Mouse (Mus musculus) spleen, adult 2 months (tissue): ENCODE measurements around the gene C1qtnf5. TPM values are rescaled to one million over a fixed set of nuclear protein-coding genes. Genes with fewer than 3 reads are reported as not detected.

ENCODE experiments used
- DNase-seq, 2 experiments: peaks; one replicate each; pipeline versions ENCODE4 v3.0.0 to v3.0.0-alpha.2; 2012 to 2021; ENCODE audit warnings: low spot score in 2 of 2, low read depth in 1 of 2
- H3K27ac ChIP-seq: fragments of 200-500 bp; 2 replicates; pipeline ENCODE4 v1.5.1; 2012; ENCODE audit warnings: low read length, inconsistent platforms; ENCODE audit not compliant: insufficient read depth
- H3K27me3 ChIP-seq: fragments of 200-500 bp; 2 replicates; pipeline ENCODE4 v1.6.1; 2012; ENCODE audit warnings: mild to moderate bottlenecking, moderate library complexity, low read length, inconsistent platforms; ENCODE audit not compliant: control insufficient read depth, insufficient read depth
- H3K36me3 ChIP-seq: fragments of 200-500 bp; 2 replicates; pipeline ENCODE4 v1.6.1; 2012; ENCODE audit warnings: mild to moderate bottlenecking, low read length, inconsistent platforms; ENCODE audit not compliant: control insufficient read depth, insufficient read depth
- H3K4me1 ChIP-seq: fragments of 200-500 bp; 2 replicates; pipeline ENCODE4 v1.6.1; 2011; ENCODE audit warnings: inconsistent platforms; ENCODE audit not compliant: control insufficient read depth, insufficient read depth, insufficient read length
- H3K4me3 ChIP-seq: fragments of 200-500 bp; 2 replicates; pipeline ENCODE4 v1.5.1; 2011; ENCODE audit warnings: mild to moderate bottlenecking, inconsistent platforms; ENCODE audit not compliant: insufficient read depth, insufficient read length; ENCODE audit errors: extremely low read depth
- CTCF ChIP-seq: fragments of 200-500 bp; IDR thresholded peaks from 2 replicates; pipeline ENCODE4 v1.5.1; 2011; ENCODE audit warnings: mild to moderate bottlenecking, inconsistent platforms; ENCODE audit not compliant: insufficient read depth, insufficient read length, insufficient replicate concordance; ENCODE audit errors: extremely low read depth
- POLR2A ChIP-seq: fragments of 200-500 bp; IDR thresholded peaks from 2 replicates; pipeline ENCODE4 v1.6.1; 2011; ENCODE audit warnings: low read depth, low read length, inconsistent platforms
- WGBS: fragments of 180-500 bp; shearing (Covaris S2); methylation state at CpG from one replicate; pipeline ENCODE4 v1.1.7; 2018; 5-methylcytosine and 5-hydroxymethylcytosine counted together
- polyA plus RNA-seq: library from polyadenylated mRNA; depleted of rRNA; stranded (reverse); fragments of >200 nt; gene quantifications from 2 replicates; pipeline ENCODE4 v1.2.3, GENCODE M21; 2012

C1qtnf5 gene
- polyA plus RNA-seq, 1 experiment: 8.2 TPM

DNA sequence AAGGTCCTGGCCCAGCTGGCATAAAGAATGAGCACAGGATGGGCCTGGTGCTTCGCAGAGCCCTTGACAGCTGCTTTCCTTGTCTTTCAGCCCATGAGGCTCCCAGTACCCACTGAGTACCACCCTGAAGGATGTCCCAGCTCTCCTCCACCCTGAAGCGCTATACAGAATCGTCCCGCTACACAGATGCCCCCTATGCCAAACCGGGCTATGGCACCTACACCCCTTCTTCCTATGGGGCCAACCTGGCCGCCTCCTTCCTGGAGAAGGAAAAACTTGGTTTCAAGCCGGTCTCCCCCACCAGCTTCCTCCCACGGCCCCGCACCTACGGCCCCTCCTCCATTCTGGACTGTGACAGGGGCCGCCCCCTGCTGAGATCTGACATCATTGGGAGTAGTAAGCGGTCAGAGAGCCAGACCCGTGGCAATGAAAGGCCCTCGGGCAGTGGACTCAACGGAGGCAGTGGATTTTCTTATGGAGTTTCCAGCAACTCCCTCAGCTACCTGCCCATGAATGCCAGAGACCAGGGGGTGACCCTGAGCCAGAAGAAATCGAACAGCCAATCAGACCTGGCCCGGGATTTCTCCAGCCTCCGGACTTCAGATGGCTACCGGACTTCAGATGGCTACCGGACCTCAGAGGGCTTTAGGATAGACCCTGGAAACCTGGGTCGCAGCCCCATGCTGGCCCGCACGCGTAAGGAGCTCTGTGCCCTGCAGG is 31.6 kb upstream of the C1qtnf5 start:
- no peak for DNase-seq
- TF ChIP-seq POLR2A (no peak), CTCF (no peak)
- Histone ChIP-seq H3K27me3 (no peaks in the 10 kb centered on the region), H3K4me1 (no peaks in the 10 kb centered on the region), H3K36me3 (no peaks in the 10 kb centered on the region), H3K27ac (no peak overlapping the region), H3K4me3 (no peak overlapping the region)
- WGBS: 88% methylated on average over 24 of the region's 24 CpGs

DNA sequence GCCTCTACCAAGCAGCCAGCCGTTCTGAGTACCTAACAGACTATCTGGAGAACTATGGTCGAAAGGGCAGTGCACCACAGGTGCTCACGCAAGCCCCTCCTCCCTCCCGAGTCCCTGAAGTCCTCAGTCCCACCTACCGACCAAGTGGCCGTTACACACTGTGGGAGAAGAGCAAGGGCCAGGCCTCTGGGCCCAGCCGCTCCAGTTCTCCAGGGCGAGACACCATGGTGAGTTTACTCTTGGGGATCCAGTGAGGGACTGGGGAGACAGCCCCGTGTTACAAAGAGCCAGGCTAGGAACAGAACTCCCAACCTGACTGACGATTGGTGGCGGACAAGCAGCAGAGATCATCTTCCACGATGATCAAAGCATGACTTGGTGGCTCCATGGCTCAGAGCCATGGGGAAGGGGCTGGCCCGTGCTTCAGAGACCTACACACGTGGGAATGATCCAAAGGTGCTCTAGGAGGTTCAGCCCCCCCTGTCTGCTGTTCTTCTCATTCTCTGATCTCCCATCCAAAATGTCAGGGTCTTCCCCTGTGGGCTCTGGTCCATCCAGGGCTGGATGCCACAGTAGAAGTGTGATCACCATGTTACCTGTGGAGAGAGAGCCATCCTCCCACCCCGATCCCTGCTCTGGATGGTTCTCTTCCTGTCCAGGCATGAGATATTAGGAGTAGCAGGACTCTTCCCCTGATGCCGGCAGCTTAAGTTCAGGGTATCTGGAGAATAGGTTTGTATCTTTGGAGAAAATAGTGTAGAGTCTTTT is 30.9 kb upstream of the C1qtnf5 start:
- Histone ChIP-seq H3K4me3 (no peak overlapping the region), H3K27ac (no peak overlapping the region), H3K27me3 (no peaks in the 10 kb centered on the region), H3K36me3 (no peaks in the 10 kb centered on the region), H3K4me1 (no peaks in the 10 kb centered on the region)
- 80% methylated on average over 16 of the region's 16 CpGs for WGBS
- no peak for TF ChIP-seq POLR2A
- no peak for DNase-seq

DNA sequence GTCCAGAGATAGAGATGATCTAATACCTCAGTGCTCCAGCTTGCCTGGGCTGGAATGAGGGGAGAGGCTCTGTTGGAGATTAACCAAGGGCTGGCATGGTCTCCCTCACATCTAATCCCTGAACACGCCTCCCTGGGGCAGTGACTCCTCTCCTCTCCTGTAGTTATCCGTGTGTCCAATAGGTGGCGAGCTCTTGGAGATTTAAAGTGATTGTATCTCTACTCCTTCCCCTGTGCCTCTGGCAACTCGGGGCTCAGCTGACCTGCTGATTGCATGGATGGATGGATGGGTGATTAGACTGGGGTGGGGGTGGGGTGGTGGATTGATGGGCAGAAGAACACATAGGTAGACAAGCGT is 30.3 kb upstream of the C1qtnf5 start:
- Histone ChIP-seq H3K4me1 (no peaks in the 10 kb centered on the region), H3K36me3 (no peaks in the 10 kb centered on the region), H3K27ac (no peak overlapping the region), H3K27me3 (no peaks in the 10 kb centered on the region), H3K4me3 (no peak overlapping the region)
- TF ChIP-seq CTCF (peak; percentile 27; the same call in 1 of the 2 replicates), POLR2A (no peak)
- 22% methylated on average over 5 of the region's 5 CpGs for WGBS
- DNase-seq: peak in 1 of 2 experiments; percentile 33

DNA sequence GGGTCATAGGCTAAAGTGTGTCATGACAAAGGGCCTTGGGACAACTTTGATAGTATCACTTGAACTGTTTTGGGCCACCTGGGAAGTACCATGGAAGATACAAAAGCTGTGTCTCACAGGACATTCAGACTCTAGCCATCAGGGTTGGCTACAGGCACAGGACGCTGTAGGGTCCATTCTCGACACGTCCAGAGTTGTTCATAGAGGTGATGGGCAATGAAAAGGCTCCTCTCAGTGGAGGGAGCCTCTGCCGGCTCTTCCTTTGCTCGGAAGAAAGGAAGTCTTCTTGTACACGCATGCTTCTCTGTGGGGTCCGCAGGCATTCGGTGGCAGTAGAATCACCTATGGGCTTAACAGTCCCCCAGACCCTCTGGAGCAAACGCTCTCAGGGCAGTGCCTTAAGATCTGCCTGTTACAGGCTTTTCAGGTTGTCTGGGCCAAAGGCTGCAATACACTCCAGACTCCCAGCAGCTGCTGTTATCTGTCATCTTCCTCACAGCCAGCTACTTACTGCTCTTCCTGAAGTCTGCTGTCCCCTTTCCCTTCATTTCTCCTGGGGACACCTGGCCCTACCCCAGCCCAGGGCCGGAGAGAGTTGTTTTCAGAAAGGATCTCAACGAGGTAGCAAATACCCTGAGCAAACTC is 29.7 kb upstream of the C1qtnf5 start:
- no peak for TF ChIP-seq CTCF
- no peak for TF ChIP-seq POLR2A
- Histone ChIP-seq H3K27ac (no peak overlapping the region), H3K4me3 (no peak overlapping the region), H3K4me1 (no peaks in the 10 kb centered on the region), H3K27me3 (no peaks in the 10 kb centered on the region), H3K36me3 (no peaks in the 10 kb centered on the region)
- no peak for DNase-seq
- WGBS: 89% methylated on average over 11 of the region's 11 CpGs

DNA sequence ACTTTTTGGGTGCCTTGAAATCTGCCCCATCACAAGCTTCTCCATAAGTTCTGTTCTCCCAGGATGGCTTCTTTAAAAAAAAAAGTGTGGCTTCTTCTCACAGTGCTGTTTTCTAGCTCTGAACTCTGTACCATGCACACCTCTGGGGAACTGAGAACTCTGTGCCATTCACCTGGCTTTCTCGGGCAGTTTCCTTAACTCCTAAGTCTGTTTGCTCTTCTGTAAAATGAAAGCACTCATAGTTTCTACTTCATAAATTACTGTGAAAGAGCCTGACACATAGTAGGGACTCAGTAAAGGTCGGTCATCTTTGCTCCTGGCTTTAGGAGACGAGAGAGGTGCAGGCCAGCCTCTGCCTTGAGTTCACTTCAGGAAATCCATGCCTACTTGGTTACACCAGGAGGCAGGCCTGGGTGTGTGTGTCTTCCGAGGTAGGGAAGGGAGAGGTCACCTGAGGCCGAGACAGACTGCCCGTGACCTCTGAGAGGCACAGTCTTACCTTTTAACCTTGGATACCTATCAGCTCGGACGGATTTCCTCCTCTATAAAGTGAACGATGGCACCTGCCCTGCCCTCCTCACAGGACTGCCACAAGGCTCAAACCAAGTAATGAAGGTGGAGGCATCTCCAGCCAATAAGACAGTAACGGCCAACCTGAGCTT is 28.8 kb upstream of the C1qtnf5 start:
- Histone ChIP-seq H3K4me3 (no peak overlapping the region), H3K36me3 (no peaks in the 10 kb centered on the region), H3K27ac (no peak overlapping the region), H3K4me1 (no peaks in the 10 kb centered on the region), H3K27me3 (no peaks in the 10 kb centered on the region)
- DNase-seq: no peak
- TF ChIP-seq POLR2A: no peak
- TF ChIP-seq CTCF: no peak
- 89% methylated on average over 10 of the region's 10 CpGs for WGBS

DNA sequence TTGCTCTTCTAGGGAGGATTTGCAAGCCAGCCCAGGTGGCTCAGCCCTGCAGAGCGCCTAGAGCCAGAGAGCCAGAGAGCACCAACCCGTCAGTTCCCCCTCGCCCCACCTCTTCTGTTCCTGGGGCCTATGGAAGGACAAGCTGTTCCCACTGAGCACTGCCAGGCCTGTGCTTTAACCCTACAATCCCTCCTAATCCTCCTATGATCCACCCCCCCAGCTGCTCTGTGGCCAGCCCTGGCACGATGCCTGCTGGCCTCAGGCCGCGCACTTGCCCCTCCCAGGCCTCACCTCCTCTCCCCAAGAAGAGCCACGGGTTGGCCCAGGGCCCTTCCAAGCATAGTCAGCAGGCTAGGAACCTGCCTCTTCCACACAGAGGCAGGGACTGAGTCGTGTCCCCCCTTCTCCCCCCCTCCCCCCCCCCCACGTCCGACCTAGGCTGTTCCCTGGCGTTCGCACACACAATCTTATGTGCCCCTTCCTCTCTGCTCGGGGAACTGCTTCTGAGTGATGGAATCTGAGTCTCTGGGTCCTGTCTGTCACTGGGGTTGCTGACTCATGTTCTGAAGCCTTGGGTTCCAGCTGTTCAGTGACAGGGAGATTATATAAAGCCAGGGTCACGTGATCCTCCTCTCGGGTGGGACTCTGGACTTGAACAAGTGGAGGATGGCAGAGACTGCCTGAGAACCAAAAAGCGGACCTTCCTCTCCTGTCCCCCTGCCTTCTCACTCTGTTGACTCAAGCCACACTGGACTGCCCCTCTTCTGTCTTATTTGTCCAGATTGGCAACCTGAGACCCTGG is 27.9 kb upstream of the C1qtnf5 start:
- Histone ChIP-seq H3K36me3 (no peaks in the 10 kb centered on the region), H3K4me3 (no peak overlapping the region), H3K27me3 (0 out of 2 replicates have a peak, but pooled peaks cover under 1% of the 10 kb centered on the region), H3K27ac (no peak overlapping the region), H3K4me1 (peaks cover 2% of the 10 kb centered on the region; the same call in 1 of the 2 replicates)
- 46% methylated on average over 15 of the region's 16 CpGs for WGBS
- DNase-seq: no peak
- no peak for TF ChIP-seq CTCF
- no peak for TF ChIP-seq POLR2A
